Mouse (Mus musculus) hindbrain, postnatal 0 days (tissue): Measurements from ENCODE around the gene Safb2. TPM values are rescaled to one million over a fixed set of nuclear protein-coding genes. Genes with fewer than 3 reads are reported as not detected.

ENCODE experiments used
- ATAC-seq: fragments of 200-750 bp; cut with Nextera tagmentation; 2 replicates; pipeline ENCODE4 v1.8.0; 2017; ENCODE audit warnings: mild to moderate bottlenecking, moderate TSS enrichment, moderate library complexity
- DNase-seq: peaks from one replicate; pipeline ENCODE4 v3.0.0-alpha.2; 2015; ENCODE audit warnings: low spot score
- H3K27ac ChIP-seq: fragments of 300-500 bp; sonication (generic); 2 replicates; pipeline ENCODE4 v1.5.1; 2014; ENCODE audit warnings: mild to moderate bottlenecking
- H3K27me3 ChIP-seq: fragments of 300-500 bp; sonication (generic); 2 replicates; pipeline ENCODE4 v1.6.1; 2014; ENCODE audit warnings: low read length, mixed read lengths; ENCODE audit not compliant: insufficient read depth
- H3K36me3 ChIP-seq: fragments of 300-500 bp; sonication (generic); 2 replicates; pipeline ENCODE4 v1.6.1; 2014; ENCODE audit warnings: low read length, mixed read lengths; ENCODE audit not compliant: insufficient read depth
- H3K4me1 ChIP-seq: fragments of 300-500 bp; sonication (generic); 2 replicates; pipeline ENCODE4 v1.6.1; 2014; ENCODE audit warnings: antibody characterized with exemption, low read length, mixed read lengths; ENCODE audit not compliant: insufficient read depth
- H3K4me2 ChIP-seq: fragments of 300-500 bp; sonication (generic); 2 replicates; pipeline ENCODE4 v1.6.1; 2014; ENCODE audit warnings: low read depth, mild to moderate bottlenecking, low read length, moderate library complexity, mixed read lengths
- H3K4me3 ChIP-seq: fragments of 300-500 bp; sonication (generic); 2 replicates; pipeline ENCODE4 v1.5.1; 2014; ENCODE audit warnings: low read length
- H3K9ac ChIP-seq: fragments of 300-500 bp; sonication (generic); replicated peaks from 2 replicates; pipeline ENCODE4 v1.6.1; 2014; ENCODE audit warnings: mild to moderate bottlenecking, low read length, moderate library complexity, mixed read lengths
- H3K9me3 ChIP-seq: fragments of 300-500 bp; sonication (generic); 2 replicates; pipeline ENCODE4 v1.6.1; 2016; ENCODE audit warnings: low read length, mixed read lengths
- CTCF ChIP-seq: IDR thresholded peaks from 2 replicates; pipeline ENCODE4 v1.5.1; 2016; ENCODE audit warnings: antibody characterized with exemption, control low read depth, low read depth
- WGBS: fragments of 180-500 bp; shearing (Covaris S2); extraction: QIAGEN DNeasy Blood & Tissue Kit; methylation state at CpG from one replicate; pipeline ENCODE4 v1.1.7; 2014; 5-methylcytosine and 5-hydroxymethylcytosine counted together
- polyA plus RNA-seq: library from polyadenylated mRNA; unstranded; fragments of >200 nt; fragmentation: Nextera tagmentation; extraction: Ambion mirVana; gene quantifications from 2 replicates; pipeline ENCODE4 v1.2.1, GENCODE M21; 2015
- total RNA-seq: library from RNA; depleted of rRNA; stranded (reverse); fragments of >200 nt; gene quantifications from 2 replicates; pipeline ENCODE4 v1.2.3, GENCODE M21; 2014

Safb2 gene
- total and polyA plus RNA-seq, 2 experiments from 2014 or later = 45.2 to 48.4 TPM

DNA sequence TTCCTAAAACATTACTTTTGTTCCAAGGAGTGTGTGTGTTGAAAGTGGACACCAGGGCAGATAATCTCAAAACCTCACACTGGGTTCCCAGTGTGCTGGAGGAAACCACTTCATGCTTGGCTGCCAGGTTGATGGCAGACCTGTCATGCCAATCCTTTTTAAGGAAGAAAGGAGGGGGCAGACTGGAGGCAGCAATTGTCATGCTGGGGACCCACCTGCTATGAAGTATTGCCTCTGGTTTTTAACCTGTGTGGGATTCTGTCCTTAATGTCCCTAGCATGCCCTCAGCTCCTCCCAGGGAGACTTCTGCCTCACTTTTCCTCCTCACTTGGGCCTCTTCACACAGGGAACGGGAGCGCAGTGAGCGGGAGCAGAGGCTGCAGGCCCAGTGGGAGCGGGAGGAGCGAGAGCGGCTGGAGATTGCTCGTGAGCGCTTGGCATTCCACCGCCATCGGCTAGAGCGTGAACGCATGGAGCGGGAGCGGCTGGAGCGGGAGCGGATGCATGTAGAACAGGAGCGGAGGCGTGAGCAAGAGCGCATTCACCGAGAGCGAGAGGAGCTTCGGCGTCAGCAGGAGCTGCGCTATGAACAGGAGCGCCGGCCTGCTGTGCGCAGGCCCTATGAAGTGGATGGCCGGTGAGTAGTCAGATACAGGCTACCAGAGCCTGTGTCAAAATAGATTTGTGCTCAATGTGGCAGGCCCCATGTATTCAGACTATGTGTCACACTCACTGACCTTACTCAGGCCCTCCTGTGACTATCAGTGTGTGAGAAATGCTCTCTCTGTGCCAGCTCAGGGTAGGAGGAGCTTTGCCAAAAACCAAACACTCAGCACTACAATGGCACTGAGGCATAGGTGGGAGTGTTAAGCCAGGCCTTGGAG is 19.0 kb upstream of the Safb2 start:
- Histone ChIP-seq H3K4me3 (no peak overlapping the region), H3K27me3 (no peaks in the 10 kb centered on the region), H3K36me3 (peaks cover 80% of the 10 kb centered on the region), H3K27ac (no peak overlapping the region), H3K9me3 (no peaks in the 10 kb centered on the region), H3K9ac (no peak overlapping the region), H3K4me2 (no peak overlapping the region), H3K4me1 (peaks cover 2% of the 10 kb centered on the region; the same call in 1 of the 2 replicates)
- 92% methylated on average over 28 of the region's 28 CpGs for WGBS
- DNase-seq (no peak), ATAC-seq (no peak)
- no peak for TF ChIP-seq CTCF

DNA sequence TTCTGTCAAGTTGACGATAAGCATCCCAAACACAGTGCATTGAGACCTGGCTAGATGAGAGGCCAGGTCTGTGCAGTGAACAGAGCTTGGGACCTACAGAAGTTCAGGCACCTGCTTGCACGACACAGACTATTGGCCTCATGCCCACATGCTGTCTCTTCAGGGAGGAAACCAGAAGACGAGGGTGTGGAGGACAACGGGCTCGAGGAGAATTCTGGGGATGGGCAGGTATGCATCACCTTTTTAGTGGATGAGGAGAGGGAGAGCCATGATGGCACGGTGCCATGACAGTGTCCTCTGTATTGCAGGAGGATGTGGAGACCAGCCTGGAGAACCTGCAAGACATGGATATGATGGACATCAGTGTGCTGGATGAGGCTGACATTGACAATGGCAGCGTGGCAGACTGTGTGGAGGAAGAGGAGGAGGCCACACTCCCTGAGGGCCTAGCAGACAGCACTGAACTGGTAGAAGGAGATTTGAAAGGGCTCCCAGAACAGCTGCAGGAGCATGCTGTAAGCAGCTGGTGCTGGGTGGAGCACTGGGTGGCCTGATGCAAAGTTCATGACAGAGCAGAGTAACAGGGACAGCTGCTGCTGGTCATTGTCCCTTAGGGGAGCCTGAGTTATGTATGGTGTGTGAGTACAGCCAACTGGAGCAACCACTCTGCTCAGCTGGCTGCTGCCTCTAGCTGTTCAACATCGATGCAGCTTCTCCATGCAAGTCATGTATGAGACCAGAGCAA is 9.3 kb upstream of the Safb2 start:
- Histone ChIP-seq H3K27me3 (no peaks in the 10 kb centered on the region), H3K36me3 (peaks cover 80% of the 10 kb centered on the region), H3K4me3 (no peak overlapping the region), H3K4me2 (no peak overlapping the region), H3K9me3 (no peaks in the 10 kb centered on the region), H3K9ac (no peak overlapping the region), H3K4me1 (no peaks in the 10 kb centered on the region), H3K27ac (no peak overlapping the region)
- 78% methylated on average over 8 of the region's 8 CpGs for WGBS
- DNase-seq (no peak), ATAC-seq (peak; percentile 20; the same call in 1 of the 2 replicates)
- TF ChIP-seq CTCF = no peak

DNA sequence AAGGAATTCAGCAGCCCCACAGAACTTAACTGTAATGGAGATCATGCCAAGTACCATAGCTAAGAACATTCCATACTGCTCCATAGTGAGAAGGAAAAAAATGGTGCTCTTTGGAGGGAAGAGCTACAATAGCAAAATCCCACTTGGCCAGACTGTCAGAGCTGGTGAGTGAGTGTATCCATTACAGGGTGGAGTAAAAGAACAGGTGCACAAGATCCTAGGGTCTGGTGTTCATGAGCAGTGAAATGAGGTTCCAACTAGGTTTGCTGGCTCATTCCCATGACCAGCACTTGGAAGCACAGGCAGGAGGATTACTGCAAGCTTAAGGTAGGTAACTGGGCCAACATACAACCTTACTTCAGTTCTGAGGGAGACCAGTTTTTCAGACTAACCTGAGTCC is 8.2 kb upstream of the Safb2 start:
- no peak overlapping the region for H3K4me2 ChIP-seq
- no peak overlapping the region for H3K4me3 ChIP-seq
- no peak overlapping the region for H3K27ac ChIP-seq
- H3K4me1 ChIP-seq = no peaks in the 10 kb centered on the region
- H3K36me3 ChIP-seq = peaks cover 84% of the 10 kb centered on the region
- H3K27me3 ChIP-seq = no peaks in the 10 kb centered on the region
- no peak for DNase-seq
- ATAC-seq = no peak
- TF ChIP-seq CTCF = no peak
- H3K9ac ChIP-seq = no peak overlapping the region
- H3K9me3 ChIP-seq = no peaks in the 10 kb centered on the region

DNA sequence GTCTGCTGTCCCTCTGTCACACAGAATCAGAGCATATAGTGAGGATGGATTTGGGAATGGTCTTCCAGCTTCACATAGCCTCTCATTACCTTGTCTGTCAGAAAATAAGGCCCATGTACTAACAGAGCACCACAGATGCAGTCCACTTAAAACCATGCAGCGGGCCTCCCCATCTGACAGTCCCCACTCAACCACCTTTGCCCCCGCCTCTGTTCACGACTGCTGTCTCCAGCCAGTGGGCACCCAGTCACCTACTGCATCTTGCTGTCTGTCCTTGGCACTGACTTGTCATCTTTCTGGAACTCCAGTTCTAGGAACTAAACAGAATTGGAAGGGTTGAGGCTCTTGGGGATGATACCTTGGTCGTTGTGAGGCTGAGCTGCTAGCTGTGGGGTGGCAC is 4.5 kb upstream of the Safb2 start:
- no peak overlapping the region for H3K27ac ChIP-seq
- H3K27me3 ChIP-seq = no peaks in the 10 kb centered on the region
- H3K9me3 ChIP-seq = no peaks in the 10 kb centered on the region
- peaks cover 12% of the 10 kb centered on the region for H3K4me1 ChIP-seq
- no peak overlapping the region for H3K4me2 ChIP-seq
- no peak for TF ChIP-seq CTCF
- DNase-seq (no peak), ATAC-seq (no peak)
- no peak overlapping the region for H3K4me3 ChIP-seq
- WGBS = 96% methylated on average over 4 of the region's 4 CpGs
- peaks cover 48% of the 10 kb centered on the region for H3K36me3 ChIP-seq
- H3K9ac ChIP-seq = no peak overlapping the region

DNA sequence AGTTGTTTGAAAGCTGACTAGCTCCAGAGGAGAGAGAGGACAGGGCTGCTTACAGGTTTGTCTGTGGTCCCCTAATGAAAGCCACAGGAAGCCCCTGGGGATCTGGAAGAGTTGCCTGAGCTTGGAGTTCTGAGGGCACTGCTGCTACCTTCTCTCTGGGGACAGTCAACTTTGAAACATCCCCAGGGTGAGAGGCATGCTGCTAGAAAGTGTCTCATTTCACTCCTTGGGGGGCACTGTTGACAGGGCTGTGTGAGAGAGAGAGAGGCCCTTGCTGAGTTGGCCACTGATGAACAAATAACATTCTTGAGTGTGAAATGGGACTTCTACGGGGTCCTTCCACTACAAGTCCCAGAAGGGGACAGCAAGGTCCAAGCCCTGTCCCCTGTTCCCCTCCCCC is 3.4 kb upstream of the Safb2 start:
- WGBS = 42% methylated on average over 1 of the region's 1 CpGs
- no peak overlapping the region for H3K9ac ChIP-seq
- H3K4me3 ChIP-seq = no peak overlapping the region
- H3K36me3 ChIP-seq = peaks cover 42% of the 10 kb centered on the region
- no peak for ATAC-seq
- H3K4me2 ChIP-seq = no peak overlapping the region
- peaks cover 16% of the 10 kb centered on the region for H3K4me1 ChIP-seq
- H3K27me3 ChIP-seq = no peaks in the 10 kb centered on the region
- no peak for TF ChIP-seq CTCF
- no peak for DNase-seq
- H3K9me3 ChIP-seq = no peaks in the 10 kb centered on the region
- H3K27ac ChIP-seq = no peak overlapping the region

DNA sequence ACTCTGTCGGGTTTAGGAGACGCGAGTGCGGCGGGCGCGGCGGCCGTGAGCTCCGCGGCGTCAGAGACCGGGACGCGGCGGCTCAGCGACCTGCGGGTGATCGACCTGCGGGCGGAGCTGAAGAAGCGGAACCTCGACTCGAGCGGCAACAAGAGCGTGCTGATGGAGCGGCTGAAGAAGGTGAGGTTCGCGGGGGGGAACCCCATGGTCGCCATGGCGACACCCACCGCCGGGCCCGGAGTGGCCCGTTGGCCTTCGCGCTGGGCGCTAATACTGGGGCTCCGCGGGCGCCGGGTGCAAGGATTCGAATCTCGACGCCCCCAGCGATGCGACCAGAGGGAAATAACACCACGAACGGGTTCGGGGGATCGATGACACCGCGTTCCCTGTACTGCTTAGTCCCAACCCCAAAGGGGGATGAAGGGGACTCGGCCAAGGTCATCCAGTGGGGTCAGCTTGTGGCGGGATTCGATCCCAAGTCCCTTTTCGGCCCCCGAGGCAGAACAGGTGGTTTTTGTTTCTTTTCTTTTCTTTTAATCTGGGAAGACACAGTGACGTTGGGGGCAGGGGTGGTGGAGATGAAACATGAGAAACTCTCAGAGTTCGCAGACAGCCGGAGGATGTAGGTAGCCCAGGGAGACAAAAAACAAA is 911 bp upstream of the Safb2 start:
- peak overlapping the region; percentile 91 for H3K4me3 ChIP-seq
- peak overlapping the region; percentile 98 for H3K27ac ChIP-seq
- DNase-seq (peak; percentile 63), ATAC-seq (peak; percentile 19)
- no peaks in the 10 kb centered on the region for H3K27me3 ChIP-seq
- WGBS = under 1% methylated on average over 61 of the region's 61 CpGs
- peak overlapping the region; percentile 93 for H3K9ac ChIP-seq
- TF ChIP-seq CTCF = no peak
- H3K36me3 ChIP-seq = peaks cover 33% of the 10 kb centered on the region
- peaks cover 18% of the 10 kb centered on the region for H3K4me1 ChIP-seq
- no peaks in the 10 kb centered on the region for H3K9me3 ChIP-seq
- H3K4me2 ChIP-seq = peak overlapping the region; percentile 77
